Mouse (Mus musculus) spleen, adult 10 weeks (tissue): ENCODE data around the gene Foxk1. TPM values are rescaled to one million over a fixed set of nuclear protein-coding genes. Genes with fewer than 3 reads are reported as not detected.

Experiments
- polyA plus RNA-seq: library from polyadenylated mRNA; stranded (reverse); fragments of 350-450 nt; fragmentation: Illumina TruSeq; extraction: RNeasy Lipid Tissue Mini Kit (QIAGEN cat#74804); gene quantifications from one replicate; pipeline ENCODE4 v1.2.3, GENCODE M21; 2015; ENCODE audit warnings: low replicate concordance; ENCODE audit not compliant: insufficient read depth

Foxk1 gene
- 25.3 TPM for polyA plus RNA-seq

DNA sequence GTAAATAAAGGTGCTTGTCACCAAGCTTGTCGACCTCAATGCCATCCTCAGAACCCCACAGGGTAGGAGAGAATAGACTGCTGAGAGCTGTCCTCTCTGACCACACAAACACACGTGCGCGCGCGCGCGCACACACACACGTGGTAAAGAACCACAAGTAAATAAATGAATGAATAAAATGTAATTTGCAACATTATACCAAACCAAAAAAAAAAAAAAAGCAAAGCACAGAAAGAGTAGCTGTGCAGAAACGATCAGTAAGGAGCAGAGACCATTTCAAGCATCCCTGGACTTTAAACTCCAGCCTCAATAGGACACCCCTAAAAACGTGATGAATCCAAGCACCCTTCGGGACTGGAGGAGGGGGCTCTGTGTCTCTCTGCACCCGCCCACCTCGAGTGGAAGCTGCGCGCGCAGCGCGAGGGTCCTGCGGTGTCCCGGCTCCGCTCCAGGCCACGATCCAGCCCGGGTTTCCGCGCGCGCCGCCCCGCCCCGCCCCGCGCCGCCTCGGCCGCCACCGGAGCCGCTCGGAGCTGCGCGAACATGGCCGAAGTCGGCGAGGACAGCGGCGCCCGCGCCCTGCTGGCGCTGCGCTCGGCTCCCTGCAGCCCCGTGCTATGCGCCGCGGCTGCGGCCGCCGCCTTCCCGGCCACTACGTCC lies at the start of gene Foxk1:
TSS of gene Foxk1 (plus strand) at position 517 of the 660 bp plus-strand sequence.

DNA sequence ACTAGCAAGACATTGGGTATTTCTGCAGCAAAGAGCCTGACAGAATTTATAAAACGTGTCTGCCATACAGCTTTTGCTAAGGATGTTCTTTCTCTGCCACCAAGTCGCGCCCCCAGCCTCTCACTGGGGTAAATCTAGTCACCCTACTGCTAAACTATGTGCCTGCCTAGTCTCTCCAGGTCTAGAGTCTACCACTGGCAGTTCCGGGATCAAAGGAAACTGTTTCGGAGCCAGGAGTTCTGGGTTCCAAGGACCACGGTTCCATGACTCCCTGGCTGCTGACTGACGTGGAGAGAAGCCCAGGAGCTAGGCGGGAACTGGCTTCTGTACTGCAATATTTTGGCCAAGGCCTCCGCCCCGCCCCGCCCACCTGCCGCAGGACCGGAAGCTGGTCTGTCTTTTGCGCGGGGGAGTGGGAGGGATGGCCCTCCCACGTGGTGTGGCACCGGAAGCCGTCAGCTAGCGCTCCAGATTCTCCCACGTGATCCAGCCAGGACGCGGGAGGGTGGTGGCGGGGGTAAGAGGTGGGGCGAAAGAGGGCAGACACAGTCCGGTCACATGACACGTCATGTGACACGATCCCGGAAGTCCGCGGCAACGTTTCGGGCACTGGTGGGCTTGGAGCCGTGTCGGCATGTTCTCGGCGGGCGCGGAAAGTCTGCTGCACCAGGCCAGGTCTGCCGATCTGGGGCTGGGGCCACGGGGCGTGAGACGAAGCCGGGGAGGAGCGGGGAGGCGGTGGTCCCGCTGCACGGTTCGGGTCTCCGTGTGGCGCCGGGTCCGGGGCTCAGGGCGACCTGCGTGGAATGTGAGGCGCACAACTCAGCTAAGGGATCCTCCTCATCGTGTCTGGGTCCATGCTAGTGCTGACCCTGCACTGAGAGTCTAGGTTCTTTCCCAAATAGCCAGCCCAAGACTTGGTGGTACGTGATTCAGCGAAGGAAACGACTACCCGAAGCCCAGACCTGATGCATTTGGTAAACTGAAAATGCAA lies 62.5 kb downstream of the Foxk1 start, which contains the start of gene Ap5z1:
TSS of gene Ap5z1 (plus strand) at position 484 of the 994 bp plus-strand sequence.

Other genes starting within 250 kb of the Foxk1 start
- gene Ap5z1, start 62.4 kb downstream of the Foxk1 start, polyA plus RNA-seq = 11.6 TPM
- not detected for gene Papolb, start 128.6 kb downstream of the Foxk1 start, polyA plus RNA-seq
- 0.29 TPM for gene Radil, start 149.6 kb downstream of the Foxk1 start, polyA plus RNA-seq
- gene Mmd2, start 207.3 kb downstream of the Foxk1 start, polyA plus RNA-seq = not detected
- gene Wipi2, start 226.2 kb downstream of the Foxk1 start, polyA plus RNA-seq = 42.7 TPM